Mouse (Mus musculus) left cerebral cortex, adult 2 months (tissue): ENCODE data around the gene Gucd1. TPM values are rescaled to one million over a fixed set of nuclear protein-coding genes. Genes with fewer than 3 reads are reported as not detected.

Source experiments
- DNase-seq, 2 experiments: peaks; one replicate each; pipeline ENCODE4 v3.0.0; 2021 to 2022; ENCODE audit warnings: low spot score in 2 of 2, mixed read lengths in 1 of 2; ENCODE audit errors: extremely low spot score in 1 of 2
- H3K27ac ChIP-seq: fragments of 200-600 bp; 2 replicates; pipeline ENCODE4 v1.8.1; 2022
- H3K4me3 ChIP-seq: fragments of 200-600 bp; 2 replicates; pipeline ENCODE4 v1.8.1; 2022
- CTCF ChIP-seq: fragments of 200-600 bp; IDR thresholded peaks from 2 replicates; pipeline ENCODE4 v1.8.1; 2022; ENCODE audit warnings: antibody characterized with exemption, mild to moderate bottlenecking, moderate library complexity
- intact Hi-C: fragments of 180-260 bp; cut with DNase I; formaldehyde crosslinking; loops from one replicate; pipeline ENCODE4 v1.15.1; 2025
- total RNA-seq, 2 experiments: library from RNA; stranded (reverse); gene quantifications; 2 replicates each; pipeline ENCODE4 v1.2.3; 2021

Gucd1 gene
- total RNA-seq, 2 experiments from 2014 or later: 16.8 to 18.1 TPM

DNA sequence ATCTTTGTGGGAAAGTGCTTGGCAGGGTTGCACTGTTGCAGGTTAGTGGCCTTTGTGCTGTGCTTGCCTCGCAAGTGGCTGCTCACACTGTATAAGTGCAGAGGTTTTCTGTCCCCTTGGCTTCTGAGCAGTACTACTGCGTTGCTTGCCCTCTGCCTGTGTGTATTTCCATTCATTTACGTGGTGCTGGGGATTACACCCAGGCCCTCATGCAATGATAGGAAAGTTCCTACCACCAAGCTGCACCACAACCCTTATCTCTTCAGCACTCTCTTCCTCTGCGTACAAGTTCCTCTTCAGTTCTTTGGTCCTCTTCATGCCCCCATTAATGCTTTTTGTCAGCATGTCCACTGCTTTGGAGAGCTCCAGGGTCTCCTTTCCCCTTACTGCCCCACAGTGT, 215.8 kb downstream of the Gucd1 start:
- TF ChIP-seq CTCF: no peak
- Histone ChIP-seq H3K27ac (no peak overlapping the region), H3K4me3 (no peak overlapping the region)
- intact Hi-C loops: no loop called here
- no peak for DNase-seq

DNA sequence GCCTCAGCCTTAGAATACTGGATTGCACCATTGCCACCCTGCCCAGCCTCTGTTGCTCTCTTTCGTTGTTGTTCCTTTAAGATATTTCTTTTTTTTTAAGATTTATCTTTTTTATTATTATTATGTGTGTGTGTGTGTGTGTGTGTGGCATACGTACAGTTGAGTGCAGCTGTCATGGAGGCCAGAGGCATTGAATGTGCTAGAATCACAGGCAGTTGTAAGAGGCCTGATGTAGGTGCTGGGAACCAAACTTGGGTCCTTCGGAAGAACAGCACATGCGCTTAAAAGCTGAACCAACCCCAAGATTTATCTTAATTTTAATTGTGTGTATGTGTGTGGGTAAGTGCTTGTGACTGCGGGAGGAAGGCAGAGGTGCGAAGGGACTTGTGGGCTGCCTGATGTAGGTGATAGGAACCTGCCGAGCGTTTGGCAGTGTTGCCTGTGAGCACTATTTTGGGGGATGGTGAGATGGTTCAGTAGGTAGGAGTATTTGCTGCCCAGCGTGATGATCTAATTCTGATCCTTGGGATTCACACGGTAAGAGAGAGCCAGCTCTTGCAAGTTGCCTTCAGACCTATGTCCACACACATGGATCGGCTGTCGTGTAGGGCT, 216.5 kb downstream of the Gucd1 start:
- no peak overlapping the region for H3K4me3 ChIP-seq
- no peak for TF ChIP-seq CTCF
- intact Hi-C loops: no loop called here
- H3K27ac ChIP-seq: no peak overlapping the region
- no peak for DNase-seq

Other genes with a start within 250 kb of the Gucd1 start
- gene Adora2a, start 201.1 kb downstream of the Gucd1 start, total RNA-seq: 10 to 100 TPM in 1 of 2 experiments, 1 to 10 TPM in 1; 6.8 to 18.7 TPM
- gene Upb1, start 116.9 kb downstream of the Gucd1 start, total RNA-seq: under 1 TPM; 0.29 to 0.30 TPM
- gene Snrpd3, start 421 bp downstream of the Gucd1 start, total RNA-seq: 10 to 100 TPM; 65.4 to 73.4 TPM
- gene Lrrc75b, start 42.4 kb upstream of the Gucd1 start, total RNA-seq: 1 to 10 TPM; 9.4 to 9.9 TPM
- gene Ggt1, start 43.6 kb upstream of the Gucd1 start, total RNA-seq: 1 to 10 TPM; 3.2 to 4.1 TPM
- 1 to 10 TPM; 2.7 to 3.8 TPM for gene Ggt5, start 71.4 kb upstream of the Gucd1 start, total RNA-seq
- gene Susd2, start 126.0 kb upstream of the Gucd1 start, total RNA-seq: 1 to 10 TPM; 8.4 to 8.9 TPM
- 10 to 100 TPM; 78.0 to 79.3 TPM for gene Cabin1, start 246.4 kb upstream of the Gucd1 start, total RNA-seq